Mouse (Mus musculus) heart, postnatal 0 days (tissue): ENCODE results near the gene Ralb.

Source experiments
- CTCF ChIP-seq: IDR thresholded peaks from 2 replicates; pipeline ENCODE4 v1.5.1; 2016; ENCODE audit warnings: antibody characterized with exemption, control low read depth, low read depth
- EP300 ChIP-seq: IDR thresholded peaks from 2 replicates; pipeline ENCODE4 v1.6.1; 2016; ENCODE audit warnings: antibody characterized with exemption, low read depth

DNA sequence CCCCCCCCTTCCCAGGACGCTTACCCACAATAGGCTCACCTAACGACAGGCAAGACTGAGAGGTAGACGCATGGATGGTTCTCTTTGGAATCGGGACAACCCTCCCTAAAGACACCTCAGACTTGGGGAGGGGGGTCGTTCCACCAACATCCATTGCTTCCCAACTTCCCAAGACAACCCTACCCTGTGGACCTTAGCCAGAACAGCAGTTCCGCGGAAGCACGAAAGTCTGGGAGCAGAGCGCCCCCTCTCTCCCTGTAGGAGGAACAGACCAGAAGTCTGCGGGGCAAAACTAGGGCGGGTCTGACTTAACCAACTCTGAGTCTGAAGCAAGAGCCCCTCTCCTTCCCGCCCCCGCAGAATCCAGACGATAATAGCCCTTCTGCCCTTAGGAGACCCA is 81.1 kb downstream of the Ralb start:
- TF ChIP-seq CTCF (peak; percentile 71), EP300 (no peak)
